Mouse (Mus musculus) lung, postnatal 14 days (tissue): Measurements from ENCODE around the gene Tox3.

Experiments
- DNase-seq: peaks from one replicate; pipeline ENCODE4 v3.0.0; 2021

The Tox3 gene

DNA sequence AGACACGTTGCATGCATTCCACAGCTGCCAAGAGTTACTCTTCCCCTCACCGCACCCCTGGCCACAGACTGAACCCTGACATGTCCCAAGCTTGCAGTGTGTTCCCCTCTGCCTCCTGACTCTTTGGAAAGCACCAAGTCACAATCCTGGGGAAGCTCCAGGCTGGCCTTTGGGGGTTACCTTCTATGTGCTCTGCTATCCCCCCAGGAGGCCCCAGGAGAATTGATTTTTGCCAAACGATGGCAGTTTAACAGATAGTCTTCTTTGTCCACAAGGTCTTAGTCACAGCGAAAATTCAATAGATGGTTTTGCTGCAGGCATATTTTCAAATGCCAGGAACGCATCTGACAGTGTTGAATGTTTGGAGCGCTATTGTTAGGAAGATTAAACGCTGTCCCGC lies 115.6 kb downstream of the Tox3 start:
- no peak for DNase-seq

DNA sequence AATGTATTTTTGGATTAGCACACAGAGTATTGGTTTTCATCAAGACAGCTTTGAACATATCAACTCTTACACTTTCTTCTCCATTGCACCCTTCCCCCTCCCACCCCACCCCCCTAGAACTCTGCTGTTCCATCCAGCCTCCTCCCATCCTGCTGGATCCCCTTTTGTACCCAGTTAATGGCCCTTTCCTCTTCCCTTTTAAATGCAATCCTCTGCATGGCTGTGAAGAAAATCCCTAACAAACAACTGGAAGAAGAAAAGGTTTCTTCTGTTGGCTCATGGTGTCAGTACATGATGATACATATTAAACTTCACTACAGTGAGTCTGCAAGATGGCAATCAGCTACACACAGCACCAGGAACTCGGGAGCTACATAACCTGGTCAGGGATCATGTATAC lies 124.0 kb downstream of the Tox3 start:
- DNase-seq = no peak

DNA sequence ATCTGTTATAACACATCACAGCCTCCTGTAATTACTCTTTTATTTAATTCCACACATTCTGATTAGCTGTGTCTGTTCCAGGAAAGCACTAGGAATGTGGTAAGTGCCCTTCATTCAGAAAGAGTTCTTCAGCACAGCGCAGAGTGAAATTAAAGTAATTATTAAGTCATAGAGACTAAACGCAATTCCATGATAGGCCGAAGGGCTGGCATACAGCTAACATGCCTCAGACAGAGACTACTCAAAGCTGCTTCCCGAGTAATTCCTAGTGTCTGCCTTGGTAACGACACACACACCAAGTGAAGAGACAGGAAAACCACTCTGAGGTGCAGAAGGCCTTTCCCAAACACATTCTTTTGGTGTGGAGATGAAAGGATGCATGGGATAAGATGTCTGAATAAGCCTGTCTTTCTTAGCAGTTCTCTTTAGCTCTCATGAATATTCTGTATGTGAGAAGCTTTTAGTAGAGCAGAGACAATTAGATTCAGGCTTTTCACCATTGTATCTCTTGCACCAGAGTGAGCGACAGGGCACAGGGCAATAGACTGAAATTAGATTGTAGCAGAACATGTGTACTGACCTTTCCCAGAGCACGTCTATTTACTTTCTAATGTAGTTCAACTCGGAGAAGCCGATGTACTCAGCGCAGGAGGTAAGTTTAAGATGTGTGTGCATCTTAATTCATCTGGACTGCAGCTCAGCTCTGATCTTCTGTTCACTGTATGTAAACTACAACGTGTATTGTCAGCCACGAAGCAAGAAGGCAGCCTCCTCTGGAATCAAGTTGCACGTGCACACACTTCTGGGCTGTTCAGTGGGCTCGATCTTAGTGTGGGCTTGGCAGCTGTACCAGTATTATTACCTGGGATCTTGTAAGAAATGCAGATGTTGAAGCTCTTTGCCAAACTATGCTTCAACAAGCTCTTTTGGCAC lies 138.8 kb downstream of the Tox3 start:
- DNase-seq = no peak
